Mouse (Mus musculus): ENCODE results near the gene Mlh3.

DNA sequence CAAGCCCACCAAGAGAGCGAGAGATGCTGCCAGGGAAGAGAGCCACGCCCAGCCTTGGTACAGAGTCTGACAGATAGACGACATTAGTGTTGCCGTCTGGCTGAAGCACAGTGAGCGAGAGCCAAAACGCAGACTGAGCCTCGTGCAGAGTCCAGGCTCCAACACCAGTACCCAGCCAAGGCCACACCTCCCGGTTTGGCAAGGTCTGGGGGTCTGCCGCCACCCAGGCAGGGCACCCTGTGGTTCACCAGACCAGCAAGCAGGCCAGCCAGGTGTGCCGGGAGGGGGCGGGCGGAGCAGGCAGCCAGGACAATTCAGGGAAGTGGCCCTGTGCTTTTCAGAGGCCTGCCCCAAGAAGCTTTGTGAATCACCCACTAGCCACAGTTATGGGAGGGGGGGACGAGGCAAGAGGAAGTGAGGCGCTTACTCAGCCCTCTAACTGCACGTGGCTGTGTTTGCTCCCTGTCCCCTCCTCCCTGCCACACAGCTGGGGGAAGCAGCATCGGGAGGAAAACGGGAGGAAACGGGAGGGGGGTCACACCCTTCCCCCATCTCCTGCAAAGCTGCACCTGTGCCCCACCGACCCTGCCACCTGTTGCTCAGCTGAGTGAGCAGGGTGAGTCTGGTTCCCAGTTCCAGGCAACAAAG, 77.8 kb downstream of the Mlh3 start:
- no peak for TF ChIP-seq CTCF (IDR thresholded peaks at IDR 0.05 in 2 of 3, conservative IDR thresholded peaks at IDR 0.05 in 1 of 3; ENCODE audit: control insufficient read depth in 1 of 3, insufficient read depth in 1 of 3, low read depth in 2 of 3, low read length in 3 of 3, poor library complexity in 1 of 3, severe bottlenecking in 1 of 3)
- no peak for TF ChIP-seq MAFK (IDR thresholded peaks at IDR 0.05; ENCODE audit: borderline replicate concordance, low read depth, low read length)
- TF ChIP-seq UBTF (IDR thresholded peaks at IDR 0.05; ENCODE audit: borderline replicate concordance, insufficient read depth, low read depth, low read length) = no peak
- TF ChIP-seq GATA1 (IDR thresholded peaks at IDR 0.05; ENCODE audit: low read depth, low read length) = no peak
- no peak for TF ChIP-seq POLR2A (IDR thresholded peaks at IDR 0.05; ENCODE audit: control insufficient read depth in 1 of 2, insufficient read depth in 1 of 2, low read depth in 1 of 2, low read length in 2 of 2, poor library complexity in 1 of 2)
- TF ChIP-seq HCFC1 (IDR thresholded peaks at IDR 0.05; ENCODE audit: low read depth, low read length) = no peak
- TF ChIP-seq ZMIZ1 (IDR thresholded peaks at IDR 0.05; ENCODE audit: low read depth, low read length) = no peak
- peak; percentile 54; the same call in 1 of the 2 replicates for TF ChIP-seq BHLHE40 (IDR thresholded peaks at IDR 0.05; ENCODE audit: borderline replicate concordance, low read depth, low read length)
- no peak for TF ChIP-seq POLR2AphosphoS5 (IDR thresholded peaks at IDR 0.05; ENCODE audit: borderline replicate concordance, low read depth, low read length)
- TF ChIP-seq NELFE (IDR thresholded peaks at IDR 0.05; ENCODE audit: low read depth, low read length) = no peak
- no peak for TF ChIP-seq ZC3H11A (IDR thresholded peaks at IDR 0.05; ENCODE audit: low read depth, low read length)
- no peak for TF ChIP-seq RCOR1 (IDR thresholded peaks at IDR 0.05; ENCODE audit: low read depth, low read length)
- TF ChIP-seq EP300 (IDR thresholded peaks at IDR 0.05; ENCODE audit: low read depth in 1 of 2, low read length in 2 of 2) = no peak
- TF ChIP-seq NRF1 (IDR thresholded peaks at IDR 0.05; ENCODE audit: insufficient read depth, low read depth, low read length, poor library complexity, severe bottlenecking) = no peak
